ENCODE assay signal across 10 mouse cellular contexts in the genomic region with DNA sequence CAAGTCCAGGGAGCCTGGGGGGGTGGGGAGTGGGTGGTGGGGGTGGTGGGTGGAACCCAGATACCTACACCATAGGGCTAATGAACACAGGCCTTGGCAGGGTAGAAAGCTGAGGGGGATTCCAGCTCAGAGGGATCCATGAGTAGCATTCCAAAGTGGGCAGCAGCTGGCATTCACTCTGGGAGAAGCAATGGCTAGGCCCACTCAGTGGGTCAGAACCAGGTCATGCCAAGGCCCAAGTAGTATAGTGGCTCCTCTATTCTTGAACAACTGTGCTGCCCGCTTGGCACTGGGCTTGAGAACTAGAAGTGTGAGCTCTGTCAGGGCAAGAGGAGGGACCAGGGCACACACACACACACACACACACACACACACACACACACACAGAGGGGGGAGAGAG. TPM values are rescaled to one million over a fixed set of nuclear protein-coding genes. Genes with fewer than 3 reads are reported as not detected.
DNase-seq lines count a peak whose midpoint lies in the region; ATAC-seq lines count a peak whose summit lies in the region.
"Had no signal": no experiment of that assay in that cellular context is flagged by ENCODE, and none has a peak within 500 bp of the region (broad histone marks: within the 10 kb centered on the region; RNA-seq: fewer than 3 reads in every experiment).

No protein-coding gene starts in this region.

- no peak overlapping the region for H3K4me2 ChIP-seq in heart, embryonic 13.5 days
- no peak overlapping the region for H3K4me2 ChIP-seq in limb, embryonic 13.5 days (replicated peaks)

- H3K4me1 ChIP-seq in heart, embryonic 13.5 days = peaks cover 35% of the 10 kb centered on the region
- H3K4me1 ChIP-seq in limb, embryonic 13.5 days = peaks cover 44% of the 10 kb centered on the region

- no peaks in the 10 kb centered on the region for H3K36me3 ChIP-seq in heart, embryonic 13.5 days
- no peaks in the 10 kb centered on the region for H3K36me3 ChIP-seq in limb, embryonic 13.5 days

- intact Hi-C loops in heart, postnatal 25 days (cut with DNase I) = loop anchor here (2.0 kb wide), 1 partner anchor 26 kb away; no protein-coding TSS in a partner anchor
- intact Hi-C loops in left cerebral cortex, postnatal 4 days (cut with DNase I) = loop anchor here (5.0 kb wide), 1 partner anchor 101 kb away; a partner anchor contains a TSS

- WGBS in heart, embryonic 13.5 days = 100% methylated on average over 1 of the region's 1 CpGs
- no CpG with 5 or more reads among the region's 1 CpGs for WGBS in limb, embryonic 13.5 days

- H3K27ac ChIP-seq in heart, embryonic 13.5 days (replicated peaks) = no peak overlapping the region
- peak overlapping the region; percentile 79; the same call in 1 of the 2 replicates for H3K27ac ChIP-seq in limb, embryonic 13.5 days

- no peaks in the 10 kb centered on the region for H3K9me3 ChIP-seq in heart, embryonic 13.5 days
- no peaks in the 10 kb centered on the region for H3K9me3 ChIP-seq in limb, embryonic 13.5 days

- ATAC-seq in heart, embryonic 13.5 days (ENCODE audit: extremely low read depth, insufficient number of reproducible peaks, low FRiP score, low TSS enrichment) = no peak
- ATAC-seq in limb, embryonic 13.5 days (ENCODE audit: low FRiP score, low read depth) = no peak

- H3K4me3 ChIP-seq in heart, embryonic 13.5 days = no peak overlapping the region
- no peak overlapping the region for H3K4me3 ChIP-seq in limb, embryonic 13.5 days

- no peak for DNase-seq in heart, postnatal 25 days (ENCODE audit: low spot score)
- peak; percentile 76 to 89 for DNase-seq in right cerebral cortex, postnatal 10 days (ENCODE audit: low spot score in 2 of 2)
- no peak for DNase-seq in right cerebral cortex, adult 2 months (ENCODE audit: low spot score in 2 of 2)
- no peak for DNase-seq in retina, embryonic 14.5 days (ENCODE audit: low spot score)
- DNase-seq in left cerebral cortex, postnatal 4 days = no peak
- no peak for DNase-seq in heart, adult 9 months (ENCODE audit: low spot score in 2 of 2)
- DNase-seq: gastrocnemius, postnatal 36 days had no signal

- no peaks in the 10 kb centered on the region for H3K27me3 ChIP-seq in heart, embryonic 13.5 days (replicated peaks)
- H3K27me3 ChIP-seq in limb, embryonic 13.5 days = no peaks in the 10 kb centered on the region

- H3K9ac ChIP-seq in heart, embryonic 13.5 days = peak overlapping the region; percentile 29
- peak overlapping the region; percentile 19; the same call in 1 of the 2 replicates for H3K9ac ChIP-seq in limb, embryonic 13.5 days

RNA-seq across cellular contexts. Expression of a gene that starts 10.5 kb away (rescaled TPM):
- polyA plus RNA-seq in heart, embryonic 13.5 days (2015; fragmentation: Nextera tagmentation; extraction: Ambion mirVana) = 17.0 and 20.8 TPM in 2 replicates
- total RNA-seq in heart, postnatal 25 days (2021) = 100 to 1,000 TPM; 600 to 610 TPM
- 5.3 and 5.6 TPM in 2 replicates for polyA plus RNA-seq in limb, embryonic 13.5 days (2015; fragmentation: Nextera tagmentation; extraction: Ambion mirVana)
- 100 to 1,000 TPM; 211 to 226 TPM for total RNA-seq in left cerebral cortex, postnatal 4 days (2021)
- total RNA-seq: neutrophil, adult 5-6 weeks had no signal

RNA-seq across cellular contexts. Expression of a gene that starts 20.7 kb away (rescaled TPM):
- not detected in 2 replicates for polyA plus RNA-seq in heart, embryonic 13.5 days (2015; fragmentation: Nextera tagmentation; extraction: Ambion mirVana)
- under 1 TPM in 1 of 2 experiments, not detected in 1; 0.06 TPM for total RNA-seq in heart, postnatal 25 days (2021)
- 0.06 TPM in 1 of 2 replicates, not detected in the other for polyA plus RNA-seq in limb, embryonic 13.5 days (2015; fragmentation: Nextera tagmentation; extraction: Ambion mirVana)
- total RNA-seq in left cerebral cortex, postnatal 4 days (2021) = 10 to 100 TPM; 23.5 to 27.4 TPM
- total RNA-seq: gastrocnemius, postnatal 36 days; neutrophil, adult 5-6 weeks had no signal

RNA-seq across cellular contexts. Expression of a gene that starts 32.6 kb away (rescaled TPM):
- polyA plus RNA-seq in heart, embryonic 13.5 days (2015; fragmentation: Nextera tagmentation; extraction: Ambion mirVana) = 0.04 TPM in 1 of 2 replicates, not detected in the other
- total RNA-seq in heart, postnatal 25 days (2021) = under 1 TPM; 0.10 to 0.14 TPM
- polyA plus RNA-seq in limb, embryonic 13.5 days (2015; fragmentation: Nextera tagmentation; extraction: Ambion mirVana) = 0.04 and 0.05 TPM in 2 replicates
- total RNA-seq in left cerebral cortex, postnatal 4 days (2021) = 10 to 100 TPM; 20.4 to 21.3 TPM
- total RNA-seq: gastrocnemius, postnatal 36 days; neutrophil, adult 5-6 weeks had no signal

RNA-seq across cellular contexts. Expression of a gene that starts 47.0 kb away (rescaled TPM):
- polyA plus RNA-seq in heart, embryonic 13.5 days (2015; fragmentation: Nextera tagmentation; extraction: Ambion mirVana) = 27.8 and 31.6 TPM in 2 replicates
- total RNA-seq in heart, postnatal 25 days (2021) = 10 to 100 TPM in 1 of 2 experiments, 1 to 10 TPM in 1; 9.3 to 15.2 TPM
- polyA plus RNA-seq in limb, embryonic 13.5 days (2015; fragmentation: Nextera tagmentation; extraction: Ambion mirVana) = 42.2 and 46.7 TPM in 2 replicates
- total RNA-seq in left cerebral cortex, postnatal 4 days (2021) = 100 to 1,000 TPM; 157 to 165 TPM

RNA-seq across cellular contexts. Expression of a gene that starts 50.2 kb away (rescaled TPM):
- polyA plus RNA-seq in heart, embryonic 13.5 days (2015; fragmentation: Nextera tagmentation; extraction: Ambion mirVana) = 0.21 and 0.52 TPM in 2 replicates
- total RNA-seq in heart, postnatal 25 days (2021) = not detected
- polyA plus RNA-seq in limb, embryonic 13.5 days (2015; fragmentation: Nextera tagmentation; extraction: Ambion mirVana) = not detected in 2 replicates
- under 1 TPM in 1 of 2 experiments, not detected in 1; 0.58 TPM for total RNA-seq in left cerebral cortex, postnatal 4 days (2021)
- total RNA-seq: neutrophil, adult 5-6 weeks had no signal

Comparison
In these comparisons a context has a peak if more than half of its experiments do, and no peak if none do; other contexts are left out.
1. DNase-seq: peak in right cerebral cortex, postnatal 10 days (2 of 2); none in heart, postnatal 25 days (single experiment), right cerebral cortex, adult 2 months (0 of 2), retina, embryonic 14.5 days (single experiment), left cerebral cortex, postnatal 4 days (single experiment) and heart, adult 9 months (0 of 2).
2. RNA of a gene that starts 20.7 kb away (total RNA-seq): 23.5 to 27.4 TPM in left cerebral cortex, postnatal 4 days; 0.06 TPM in heart, postnatal 25 days; every median in the first group is over 10 times any median in the second.
3. RNA of a gene that starts 32.6 kb away (total RNA-seq): 20.4 to 21.3 TPM in left cerebral cortex, postnatal 4 days; 0.10 to 0.14 TPM in heart, postnatal 25 days; every median in the first group is over 10 times any median in the second.